Comparison of ENCODE assay signal across 17 mouse cellular contexts in the genomic region with DNA sequence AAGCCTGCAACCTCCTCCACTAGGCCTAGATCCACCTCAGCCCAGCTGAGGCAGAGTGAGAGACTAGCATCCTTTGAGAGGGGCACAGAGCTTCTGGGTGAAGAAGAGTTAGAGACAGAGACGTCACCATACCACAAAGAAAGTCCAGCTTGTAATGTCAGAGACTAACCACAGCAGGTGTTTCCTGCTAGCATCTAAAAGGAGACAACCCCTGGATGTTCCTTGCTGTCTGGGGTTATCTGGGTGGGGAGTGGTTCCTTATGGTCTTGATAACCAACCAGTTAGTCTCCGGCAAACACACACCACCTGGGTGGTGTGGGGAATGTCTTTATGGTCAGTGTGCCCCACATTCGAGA.
DNase-seq lines count a peak whose midpoint lies in the region; ATAC-seq and TF ChIP-seq lines count a peak whose summit lies in the region.
"Had no signal": no experiment of that assay in that cellular context is flagged by ENCODE, and none has a peak within 500 bp of the region (broad histone marks: within the 10 kb centered on the region; RNA-seq: fewer than 3 reads in every experiment).

No protein-coding gene starts in this region.

- peaks cover 50% of the 10 kb centered on the region for H3K36me3 ChIP-seq in spleen, adult 2 months (ENCODE audit: control insufficient read depth, insufficient read depth, low read length)
- peaks cover 95% of the 10 kb centered on the region for H3K36me3 ChIP-seq in megakaryocyte, embryonic 14.5 days (replicated peaks; ENCODE audit: low read length)

- no peak for TF ChIP-seq CTCF in spleen, adult 2 months (IDR thresholded peaks at IDR 0.05; ENCODE audit: extremely low read depth, insufficient read depth, insufficient read length, insufficient replicate concordance)

- H3K27ac ChIP-seq in spleen, adult 2 months (ENCODE audit: insufficient read depth, low read length): peak overlapping the region; percentile 65
- H3K27ac ChIP-seq: hindbrain, postnatal 0 days; limb, embryonic 15.5 days; stomach, postnatal 0 days had no signal

- H3K9me3 ChIP-seq in megakaryocyte, embryonic 14.5 days: no peaks in the 10 kb centered on the region
- H3K9me3 ChIP-seq: limb, embryonic 15.5 days had no signal

- TF ChIP-seq POLR2A in spleen, adult 2 months (IDR thresholded peaks at IDR 0.05; ENCODE audit: low read depth, low read length): no peak

- ATAC-seq in granulocyte monocyte progenitor cell, adult 5-6 weeks (replicated peaks; ENCODE audit: poor library complexity, severe bottlenecking): peak; percentile 72
- ATAC-seq: hindbrain, postnatal 0 days had no signal

- peak in 1 of 2 experiments; percentile 49 for DNase-seq in spleen, adult 2 months (ENCODE audit: low read depth in 1 of 2, low spot score in 2 of 2)
- DNase-seq in spleen, adult 12 weeks (ENCODE audit: low spot score): no peak
- DNase-seq in thymus, postnatal 25 days: peak; percentile 34
- DNase-seq in right cerebral cortex, postnatal 25 days: no peak
- DNase-seq in heart, adult 18-20 months: no peak
- DNase-seq in ovary, adult 18-20 months (ENCODE audit: low spot score): no peak
- DNase-seq: cerebellum, adult 18-20 months; embryo, embryonic 11 days; kidney, postnatal 4 days; lung, postnatal 36 days; right cerebral cortex, postnatal 4 days had no signal

- no peaks in the 10 kb centered on the region for H3K27me3 ChIP-seq in spleen, adult 2 months (ENCODE audit: control insufficient read depth, insufficient read depth, low read length)
- H3K27me3 ChIP-seq in megakaryocyte, embryonic 14.5 days (replicated peaks): no peaks in the 10 kb centered on the region
- H3K27me3 ChIP-seq: limb, embryonic 15.5 days had no signal

- H3K4me3 ChIP-seq in spleen, adult 2 months (ENCODE audit: extremely low read depth, insufficient read depth, insufficient read length): no peak overlapping the region
- peak overlapping the region; percentile 66 for H3K4me3 ChIP-seq in megakaryocyte, embryonic 14.5 days (replicated peaks)
- H3K4me3 ChIP-seq: erythroblast, embryonic 14.5 days; limb, embryonic 15.5 days had no signal

- H3K4me1 ChIP-seq in spleen, adult 2 months (ENCODE audit: control insufficient read depth, insufficient read depth, insufficient read length): peaks cover 10% of the 10 kb centered on the region; the same call in 1 of the 2 replicates
- peaks cover 89% of the 10 kb centered on the region for H3K4me1 ChIP-seq in megakaryocyte, embryonic 14.5 days

- 6% methylated on average over 3 of the region's 3 CpGs for WGBS in spleen, adult 2 months
